14 mouse cellular contexts compared by ENCODE assay signal in genomic region chr2:59284216-59284615, GRCm38 (mm10).
"Had no signal": no experiment of that assay in that cellular context is flagged by ENCODE, and none has a peak within 500 bp of the region (broad histone marks: within the 10 kb centered on the region; RNA-seq: fewer than 3 reads in every experiment).

No protein-coding gene starts in this region.

- DNase-seq: kidney, postnatal 25 days; lung, postnatal 14 days; right cerebral cortex, postnatal 25 days; thymus, adult 2 months; thymus, postnatal 25 days had no signal

- H3K9ac ChIP-seq: liver, embryonic 15.5 days; lung, embryonic 14.5 days; midbrain, embryonic 12.5 days had no signal

- H3K27ac ChIP-seq: left cerebral cortex, adult 2 months; limb, embryonic 10.5 days; liver, embryonic 15.5 days; macrophage; midbrain, embryonic 12.5 days; stomach, postnatal 0 days had no signal

- H3K4me3 ChIP-seq: left cerebral cortex, adult 2 months; limb, embryonic 10.5 days; liver, embryonic 15.5 days; midbrain, embryonic 12.5 days had no signal

- H3K27me3 ChIP-seq: liver, embryonic 15.5 days; megakaryocyte, embryonic 14.5 days; midbrain, embryonic 12.5 days had no signal

- H3K4me2 ChIP-seq: liver, embryonic 11.5 days; liver, embryonic 15.5 days; lung, embryonic 14.5 days; midbrain, embryonic 12.5 days had no signal

- H3K9me3 ChIP-seq: limb, embryonic 10.5 days; liver, embryonic 15.5 days; megakaryocyte, embryonic 14.5 days; midbrain, embryonic 12.5 days had no signal

- H3K36me3 ChIP-seq: limb, embryonic 10.5 days; liver, embryonic 15.5 days; midbrain, embryonic 12.5 days had no signal

- H3K4me1 ChIP-seq: liver, embryonic 15.5 days; midbrain, embryonic 12.5 days had no signal
